Mouse (Mus musculus) liver, embryonic 16.5 days (tissue): ENCODE data around the gene Gpr108. TPM values are rescaled to one million over a fixed set of nuclear protein-coding genes. Genes with fewer than 3 reads are reported as not detected.

ENCODE experiments used
- ATAC-seq: fragments of 200-750 bp; cut with Nextera tagmentation; 2 replicates; pipeline ENCODE4 v1.8.0; 2017; ENCODE audit warnings: low read depth, mild to moderate bottlenecking, moderate number of reproducible peaks, moderate library complexity
- H3K27ac ChIP-seq: fragments of 300-500 bp; sonication (generic); 2 replicates; pipeline ENCODE4 v1.5.1; 2014; ENCODE audit warnings: mild to moderate bottlenecking, low read length
- H3K27me3 ChIP-seq: fragments of 300-500 bp; sonication (generic); 2 replicates; pipeline ENCODE4 v1.6.1; 2014; ENCODE audit warnings: low read depth, low read length, mixed read lengths; ENCODE audit not compliant: control insufficient read depth, insufficient read depth
- H3K36me3 ChIP-seq: fragments of 300-500 bp; sonication (generic); 2 replicates; pipeline ENCODE4 v1.6.1; 2014; ENCODE audit warnings: mild to moderate bottlenecking; ENCODE audit not compliant: control insufficient read depth, insufficient read depth
- H3K4me1 ChIP-seq: fragments of 300-500 bp; sonication (generic); 2 replicates; pipeline ENCODE4 v1.6.1; 2014; ENCODE audit warnings: low read depth, low read length, mixed read lengths; ENCODE audit not compliant: control insufficient read depth
- H3K4me2 ChIP-seq: fragments of 300-500 bp; sonication (generic); 2 replicates; pipeline ENCODE4 v1.6.1; 2014; ENCODE audit warnings: low read depth, low read length, mixed read lengths
- H3K4me3 ChIP-seq: fragments of 300-500 bp; sonication (generic); 2 replicates; pipeline ENCODE4 v1.5.1; 2014; ENCODE audit warnings: low read depth, mild to moderate bottlenecking, low read length
- H3K9ac ChIP-seq: fragments of 300-500 bp; sonication (generic); 2 replicates; pipeline ENCODE4 v1.6.1; 2014; ENCODE audit warnings: low read depth, low read length
- H3K9me3 ChIP-seq: fragments of 300-500 bp; sonication (generic); replicated peaks from 2 replicates; pipeline ENCODE4 v1.6.1; 2016; ENCODE audit warnings: low read length; ENCODE audit not compliant: control insufficient read depth
- WGBS: fragments of 180-500 bp; shearing (Covaris S2); extraction: QIAGEN DNeasy Blood & Tissue Kit; methylation state at CpG from one replicate; pipeline ENCODE4 v1.1.7; 2014; ENCODE audit not compliant: insufficient replicate concordance; 5-methylcytosine and 5-hydroxymethylcytosine counted together
- polyA plus RNA-seq: library from polyadenylated mRNA; unstranded; fragments of >200 nt; fragmentation: Nextera tagmentation; extraction: Ambion mirVana; gene quantifications from 2 replicates; pipeline ENCODE4 v1.2.1, GENCODE M21; 2015

Gpr108 gene
- polyA plus RNA-seq, 1 experiment from 2014 or later, result 12.6 TPM

- H3K36me3 ChIP-seq, result no peaks in the 10 kb centered on the region
- peaks cover 20% of the 10 kb centered on the region for H3K4me1 ChIP-seq
- H3K27ac ChIP-seq, result peak overlapping the region; percentile 65
- ATAC-seq, result peak; percentile 14
- no peak overlapping the region for H3K4me3 ChIP-seq
- WGBS, result 21% methylated on average over 6 of the region's 6 CpGs
- H3K9ac ChIP-seq, result no peak overlapping the region
- H3K27me3 ChIP-seq, result no peaks in the 10 kb centered on the region
- H3K4me2 ChIP-seq, result peak overlapping the region; percentile 30; the same call in 1 of the 2 replicates
- no peaks in the 10 kb centered on the region for H3K9me3 ChIP-seq
Measured at GRCm38 (mm10) chr17:57230728-57231125, 17.5 kb downstream of the Gpr108 start.

GRCm38 (mm10) chr17:57229851-57230727 lies 18.2 kb downstream of the Gpr108 start:
- H3K4me2 ChIP-seq, result peak overlapping the region; percentile 30; the same call in 1 of the 2 replicates
- no peaks in the 10 kb centered on the region for H3K9me3 ChIP-seq
- H3K9ac ChIP-seq, result no peak overlapping the region
- no peaks in the 10 kb centered on the region for H3K27me3 ChIP-seq
- H3K36me3 ChIP-seq, result no peaks in the 10 kb centered on the region
- WGBS, result 45% methylated on average over 15 of the region's 15 CpGs
- ATAC-seq, result no peak
- H3K4me3 ChIP-seq, result no peak overlapping the region
- peaks cover 20% of the 10 kb centered on the region for H3K4me1 ChIP-seq
- peak overlapping the region; percentile 65 for H3K27ac ChIP-seq

- Histone ChIP-seq H3K4me1 (peaks cover 20% of the 10 kb centered on the region), H3K9me3 (no peaks in the 10 kb centered on the region), H3K4me3 (no peak overlapping the region), H3K4me2 (no peak overlapping the region), H3K9ac (no peak overlapping the region), H3K36me3 (no peaks in the 10 kb centered on the region), H3K27me3 (no peaks in the 10 kb centered on the region), H3K27ac (peak overlapping the region; percentile 68; the same call in 1 of the 2 replicates)
- WGBS, result 47% methylated on average over 3 of the region's 3 CpGs
- ATAC-seq, result no peak
Measured at GRCm38 (mm10) chr17:57228873-57229272, 19.4 kb downstream of the Gpr108 start.

- Histone ChIP-seq H3K4me2 (peak within 1 kb of the TSS; percentile 57), H3K4me1 (peaks cover 20% of the 10 kb centered on the region), H3K9me3 (no peaks in the 10 kb centered on the region), H3K27ac (peak within 1 kb of the TSS; percentile 68), H3K27me3 (no peaks in the 10 kb centered on the region), H3K36me3 (no peaks in the 10 kb centered on the region), H3K9ac (peak within 1 kb of the TSS; percentile 46), H3K4me3 (peak within 1 kb of the TSS; percentile 55)
- ATAC-seq, result peak; percentile 72
- WGBS, result 39% methylated on average over 3 of the region's 3 CpGs
Measured at GRCm38 (mm10) chr17:57228014-57228413, 20.2 kb downstream of the Gpr108 start, which contains the start of gene C3. TSS of gene C3 (minus strand) at chr17:57228136.

- peak overlapping the region; percentile 57 for H3K4me2 ChIP-seq
- H3K9ac ChIP-seq, result peak overlapping the region; percentile 46; the same call in 1 of the 2 replicates
- H3K4me3 ChIP-seq, result peak overlapping the region; percentile 55
- H3K27me3 ChIP-seq, result no peaks in the 10 kb centered on the region
- no peaks in the 10 kb centered on the region for H3K36me3 ChIP-seq
- 57% methylated on average over 2 of the region's 2 CpGs for WGBS
- no peaks in the 10 kb centered on the region for H3K9me3 ChIP-seq
- H3K4me1 ChIP-seq, result peaks cover 20% of the 10 kb centered on the region
- H3K27ac ChIP-seq, result peak overlapping the region; percentile 47; the same call in 1 of the 2 replicates
- no peak for ATAC-seq
Measured at GRCm38 (mm10) chr17:57227468-57227867, 20.8 kb downstream of the Gpr108 start.

- Histone ChIP-seq H3K4me1 (no peaks in the 10 kb centered on the region; the same call in none of the 2 replicates), H3K27ac (no peak overlapping the region), H3K4me3 (no peak overlapping the region), H3K9me3 (no peaks in the 10 kb centered on the region), H3K9ac (no peak overlapping the region), H3K36me3 (peaks cover 3% of the 10 kb centered on the region), H3K27me3 (no peaks in the 10 kb centered on the region), H3K4me2 (no peak overlapping the region)
- 37% methylated on average over 9 of the region's 9 CpGs for WGBS
- no peak for ATAC-seq
Measured at GRCm38 (mm10) chr17:57223313-57223712, 24.9 kb downstream of the Gpr108 start.

- no peaks in the 10 kb centered on the region for H3K9me3 ChIP-seq
- no peaks in the 10 kb centered on the region; the same call in none of the 2 replicates for H3K4me1 ChIP-seq
- H3K36me3 ChIP-seq, result peaks cover 3% of the 10 kb centered on the region
- ATAC-seq, result no peak
- H3K9ac ChIP-seq, result no peak overlapping the region
- no peak overlapping the region for H3K4me2 ChIP-seq
- WGBS, result 52% methylated on average over 4 of the region's 4 CpGs
- no peak overlapping the region for H3K4me3 ChIP-seq
- H3K27ac ChIP-seq, result no peak overlapping the region
- H3K27me3 ChIP-seq, result no peaks in the 10 kb centered on the region
Measured at GRCm38 (mm10) chr17:57221911-57222310, 26.3 kb downstream of the Gpr108 start.

- no peak for ATAC-seq
- 16% methylated on average over 3 of the region's 3 CpGs for WGBS
- Histone ChIP-seq H3K4me3 (no peak overlapping the region), H3K36me3 (peaks cover 3% of the 10 kb centered on the region), H3K27me3 (no peaks in the 10 kb centered on the region), H3K27ac (no peak overlapping the region), H3K4me1 (no peaks in the 10 kb centered on the region; the same call in none of the 2 replicates), H3K9me3 (no peaks in the 10 kb centered on the region), H3K4me2 (no peak overlapping the region), H3K9ac (no peak overlapping the region)
Measured at GRCm38 (mm10) chr17:57219884-57220207, 28.4 kb downstream of the Gpr108 start.
